Mouse (Mus musculus): ENCODE data around the gene Lmbr1l. TPM values are rescaled to one million over a fixed set of nuclear protein-coding genes. Genes with fewer than 3 reads are reported as not detected.
A peak's percentile ranks its signal among the peaks of the same experiment; 100 is the strongest.
"Not testable (repeated sequence)": the region's sequence is repeated elsewhere in the genome, so short reads cannot be mapped to it uniquely, and the experiment has no call there.

Gene Lmbr1l
- polyA plus RNA-seq, 1 experiment from 2014 or later, result 24.7 TPM

DNA sequence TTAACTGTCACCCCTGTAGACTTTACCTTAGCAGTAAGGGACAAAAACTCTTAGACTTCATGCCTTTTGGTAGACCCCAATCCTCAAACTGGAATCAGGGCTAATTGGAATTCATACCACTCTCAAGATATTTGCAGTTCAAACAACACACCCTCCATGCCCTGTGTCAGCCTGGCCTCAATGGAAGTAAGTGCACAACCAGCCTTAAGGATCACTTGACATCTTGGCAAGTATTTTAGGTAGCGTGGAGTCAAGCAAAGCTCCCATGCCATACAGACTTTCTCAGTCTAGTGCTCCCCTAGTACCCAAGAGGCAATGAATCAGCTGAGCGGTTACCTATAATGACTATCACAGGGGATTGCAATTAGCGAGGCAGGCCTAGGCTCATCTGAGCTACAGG, 13.0 kb upstream of the Lmbr1l start:
- H3K27me3 ChIP-seq (ENCODE audit: low read depth, poor library complexity, severe bottlenecking), result no peaks in the 10 kb centered on the region
- 0 out of 2 replicates have a peak overlapping the region, but pooled peaks have one; percentile 16 for H3K4me3 ChIP-seq
- peaks cover 35% of the 10 kb centered on the region for H3K4me1 ChIP-seq
- 81% methylated on average over 3 of the region's 3 CpGs for WGBS
- no peaks in the 10 kb centered on the region for H3K9me3 ChIP-seq (replicated peaks)
- H3K27ac ChIP-seq (replicated peaks), result no peak overlapping the region
- no peak for DNase-seq (ENCODE audit: low spot score)
- H3K36me3 ChIP-seq, result peaks cover 28% of the 10 kb centered on the region

GRCm38 (mm10) chr15:98930017-98930734, 12.1 kb upstream of the Lmbr1l start:
- H3K27me3 ChIP-seq (ENCODE audit: low read depth, poor library complexity, severe bottlenecking), result no peaks in the 10 kb centered on the region
- peaks cover 26% of the 10 kb centered on the region for H3K4me1 ChIP-seq
- WGBS, result 66% methylated on average over 8 of the region's 8 CpGs
- DNase-seq (ENCODE audit: low spot score), result no peak
- no peak overlapping the region for H3K4me3 ChIP-seq
- H3K27ac ChIP-seq (replicated peaks), result no peak overlapping the region
- H3K36me3 ChIP-seq, result peaks cover 29% of the 10 kb centered on the region
- no peaks in the 10 kb centered on the region for H3K9me3 ChIP-seq (replicated peaks)

- DNase-seq (ENCODE audit: low spot score), result peak; percentile 69
- WGBS, result 19% methylated on average over 13 of the region's 13 CpGs
- Histone ChIP-seq H3K4me3 (peak overlapping the region; percentile 20; the same call in 1 of the 2 replicates), H3K4me1 (peaks cover 22% of the 10 kb centered on the region), H3K27ac (replicated peaks) (no peak overlapping the region), H3K9me3 (replicated peaks) (no peaks in the 10 kb centered on the region), H3K27me3 (ENCODE audit: low read depth, poor library complexity, severe bottlenecking) (no peaks in the 10 kb centered on the region), H3K36me3 (peaks cover 29% of the 10 kb centered on the region)
Measured at GRCm38 (mm10) chr15:98928598-98929240, 10.7 kb upstream of the Lmbr1l start.

DNA sequence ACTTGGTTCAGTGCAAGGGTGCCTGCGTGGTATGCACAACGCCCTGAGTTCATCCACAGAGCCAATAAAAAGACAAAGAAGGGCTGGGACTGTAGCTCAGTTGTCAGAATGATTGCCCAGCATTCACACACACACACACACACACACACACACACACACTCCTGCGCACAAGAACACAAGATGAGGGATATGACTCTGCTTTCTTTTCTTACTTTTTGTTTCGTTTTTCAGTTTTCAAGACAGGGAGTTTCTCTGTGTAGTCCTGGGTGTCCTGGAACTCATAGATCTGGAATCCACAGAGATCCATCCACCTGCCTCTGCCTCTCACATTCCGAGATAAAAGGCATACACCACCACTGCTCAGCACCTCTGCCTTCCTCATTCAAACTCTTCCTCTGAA, 9.5 kb upstream of the Lmbr1l start:
- no peak overlapping the region for H3K4me3 ChIP-seq
- no peaks in the 10 kb centered on the region for H3K9me3 ChIP-seq (replicated peaks)
- DNase-seq (ENCODE audit: low spot score), result no peak
- 87% methylated on average over 5 of the region's 5 CpGs for WGBS
- peaks cover 23% of the 10 kb centered on the region for H3K36me3 ChIP-seq
- no peaks in the 10 kb centered on the region for H3K27me3 ChIP-seq (ENCODE audit: low read depth, poor library complexity, severe bottlenecking)
- peaks cover 16% of the 10 kb centered on the region for H3K4me1 ChIP-seq
- no peak overlapping the region for H3K27ac ChIP-seq (replicated peaks)

GRCm38 (mm10) chr15:98924682-98925081, 6.7 kb upstream of the Lmbr1l start:
- 83% methylated on average over 3 of the region's 3 CpGs for WGBS
- H3K27ac ChIP-seq (replicated peaks), result no peak overlapping the region
- peaks cover 12% of the 10 kb centered on the region for H3K4me1 ChIP-seq
- H3K9me3 ChIP-seq (replicated peaks), result no peaks in the 10 kb centered on the region
- no peak overlapping the region for H3K4me3 ChIP-seq
- no peak for DNase-seq (ENCODE audit: low spot score)
- no peaks in the 10 kb centered on the region for H3K27me3 ChIP-seq (ENCODE audit: low read depth, poor library complexity, severe bottlenecking)
- H3K36me3 ChIP-seq, result peaks cover 4% of the 10 kb centered on the region; the same call in 1 of the 2 replicates

DNA sequence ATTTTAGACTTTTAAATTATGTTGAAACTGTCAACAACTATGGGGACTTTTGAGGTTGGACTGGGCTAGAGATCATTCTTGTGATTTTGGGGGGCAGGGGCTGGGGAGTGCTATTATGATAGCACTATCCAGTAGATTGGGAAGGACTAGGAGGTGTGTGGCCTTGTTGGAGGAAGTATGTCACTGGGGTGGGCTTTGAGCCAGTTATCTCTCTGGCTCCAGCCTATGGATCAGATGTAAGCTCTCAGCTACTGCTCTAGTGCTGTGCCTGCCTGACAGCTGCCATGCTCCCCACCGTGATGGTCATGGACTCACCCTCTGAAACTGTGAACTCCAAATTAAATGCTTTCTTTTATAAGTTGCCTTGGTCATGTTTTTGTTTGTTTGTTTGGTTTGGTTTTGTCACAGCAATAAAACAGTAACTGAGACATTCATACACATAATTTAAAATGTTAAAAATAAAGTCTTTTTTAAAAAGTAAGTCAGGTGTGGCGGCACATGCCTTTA, 5.1 kb upstream of the Lmbr1l start:
- Histone ChIP-seq H3K4me1 (peaks cover 6% of the 10 kb centered on the region), H3K36me3 (peaks cover 4% of the 10 kb centered on the region; the same call in 1 of the 2 replicates), H3K9me3 (replicated peaks) (no peaks in the 10 kb centered on the region), H3K4me3 (no peak overlapping the region), H3K27ac (replicated peaks) (no peak overlapping the region), H3K27me3 (ENCODE audit: low read depth, poor library complexity, severe bottlenecking) (no peaks in the 10 kb centered on the region)
- DNase-seq (ENCODE audit: low spot score), result no peak
- 82% methylated on average over 2 of the region's 2 CpGs for WGBS

DNA sequence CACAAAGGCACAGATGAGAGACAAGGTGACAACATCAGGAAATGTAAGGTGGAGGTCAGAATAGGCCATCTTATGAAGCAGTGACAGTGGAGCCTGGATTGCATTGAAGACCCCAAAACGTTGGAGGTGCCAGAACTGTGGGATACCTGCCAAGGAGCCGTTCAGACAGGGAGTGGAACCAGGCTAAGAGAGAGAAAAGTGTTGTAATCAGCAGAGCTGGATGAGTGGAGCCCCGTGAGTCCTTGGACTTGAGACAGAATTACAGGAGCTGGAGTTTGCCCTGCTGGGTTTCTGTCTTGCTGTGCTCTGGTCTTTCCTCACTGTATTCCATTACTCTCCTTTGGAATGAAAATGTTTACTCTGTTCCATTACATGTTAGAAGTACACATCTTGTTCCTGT, 4.5 kb upstream of the Lmbr1l start:
- peaks cover 4% of the 10 kb centered on the region; the same call in 1 of the 2 replicates for H3K36me3 ChIP-seq
- no peaks in the 10 kb centered on the region for H3K9me3 ChIP-seq (replicated peaks)
- H3K4me1 ChIP-seq, result peaks cover 6% of the 10 kb centered on the region
- H3K27ac ChIP-seq (replicated peaks), result no peak overlapping the region
- no peaks in the 10 kb centered on the region for H3K27me3 ChIP-seq (ENCODE audit: low read depth, poor library complexity, severe bottlenecking)
- WGBS, result 66% methylated on average over 3 of the region's 3 CpGs
- H3K4me3 ChIP-seq, result no peak overlapping the region
- no peak for DNase-seq (ENCODE audit: low spot score)

DNA sequence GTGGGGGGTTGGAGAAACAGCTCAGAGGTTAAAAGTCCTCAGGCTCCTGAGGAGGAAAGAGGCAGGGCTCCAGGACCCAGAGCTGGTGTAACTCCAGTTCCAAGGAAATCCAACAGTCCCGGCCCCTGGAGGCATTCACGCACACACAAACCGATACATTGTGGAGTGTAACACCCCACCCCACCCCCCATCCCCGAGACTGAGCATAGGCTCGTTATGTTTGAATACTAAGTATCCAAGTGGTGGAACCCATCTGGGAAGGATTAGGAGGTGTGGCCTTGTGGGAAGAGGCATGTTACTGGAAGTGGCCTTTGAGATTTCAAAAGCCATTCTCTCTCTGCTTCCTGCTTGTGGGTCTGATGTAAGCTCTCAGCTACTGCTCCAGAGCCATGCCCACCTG, 3.5 kb upstream of the Lmbr1l start:
- Histone ChIP-seq H3K4me3 (no peak overlapping the region), H3K4me1 (peaks cover 14% of the 10 kb centered on the region), H3K36me3 (peaks cover 4% of the 10 kb centered on the region; the same call in 1 of the 2 replicates), H3K27me3 (ENCODE audit: low read depth, poor library complexity, severe bottlenecking) (no peaks in the 10 kb centered on the region), H3K27ac (replicated peaks) (no peak overlapping the region), H3K9me3 (replicated peaks) (no peaks in the 10 kb centered on the region)
- DNase-seq (ENCODE audit: low spot score), result no peak
- WGBS, result 84% methylated on average over 5 of the region's 5 CpGs

DNA sequence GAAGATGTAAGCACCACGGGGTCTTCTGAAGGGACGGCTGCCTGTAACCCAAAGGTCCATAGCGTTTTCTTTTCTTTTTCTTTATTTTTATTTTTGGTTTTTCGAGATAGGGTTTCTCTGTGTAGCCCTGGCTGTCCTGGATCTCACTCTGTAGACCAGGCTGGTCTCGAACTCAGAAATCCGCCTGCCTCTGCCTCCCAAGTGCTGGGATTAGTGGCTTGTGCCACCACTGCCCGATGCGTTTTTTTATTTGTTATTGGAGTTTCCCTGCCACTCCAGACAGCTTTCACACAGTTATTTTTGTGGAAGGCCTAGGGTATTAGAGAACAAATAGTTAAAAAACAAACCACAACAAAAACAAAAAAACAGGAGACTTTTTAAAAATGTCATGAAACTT, 466 bp upstream of the Lmbr1l start:
- Histone ChIP-seq H3K27ac (replicated peaks) (peak overlapping the region; percentile 97), H3K36me3 (peaks cover 21% of the 10 kb centered on the region), H3K4me1 (peaks cover 28% of the 10 kb centered on the region), H3K4me3 (peak overlapping the region; percentile 96)
- not testable (repeated sequence) for DNase-seq (ENCODE audit: low spot score); H3K9me3 ChIP-seq (replicated peaks); H3K27me3 ChIP-seq (ENCODE audit: low read depth, poor library complexity, severe bottlenecking)
- WGBS, result 26% methylated on average over 8 of the region's 8 CpGs

- peak; percentile 34 for DNase-seq (ENCODE audit: low spot score)
- Histone ChIP-seq H3K4me3 (peak overlapping the region; percentile 96), H3K27ac (replicated peaks) (peak overlapping the region; percentile 97), H3K27me3 (ENCODE audit: low read depth, poor library complexity, severe bottlenecking) (no peaks in the 10 kb centered on the region), H3K36me3 (peaks cover 35% of the 10 kb centered on the region), H3K4me1 (peaks cover 28% of the 10 kb centered on the region), H3K9me3 (replicated peaks) (no peaks in the 10 kb centered on the region)
- WGBS, result under 1% methylated on average over 14 of the region's 14 CpGs
Measured at GRCm38 (mm10) chr15:98917091-98917490, 940 bp downstream of the Lmbr1l start.

DNA sequence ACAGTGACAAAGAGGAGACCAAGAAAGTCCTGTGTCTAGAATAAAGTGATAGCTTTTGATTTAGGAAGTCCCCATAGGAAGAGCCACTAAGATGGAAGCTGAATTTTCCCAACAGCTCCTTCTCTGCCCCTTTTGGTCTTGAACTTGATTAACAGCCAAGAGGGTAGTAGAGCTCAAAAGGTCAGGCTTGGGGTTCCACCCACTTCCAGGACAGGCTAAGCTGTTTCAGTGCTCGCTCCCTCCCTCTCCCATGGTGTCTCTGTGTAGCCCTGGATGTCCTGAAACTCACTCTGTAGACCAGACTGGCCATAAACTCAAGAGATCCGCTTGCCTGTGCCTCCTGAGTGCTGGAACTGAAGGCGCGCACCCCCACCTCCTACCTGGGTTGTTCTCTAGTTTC, 2.0 kb downstream of the Lmbr1l start:
- no peak for DNase-seq (ENCODE audit: low spot score)
- peak overlapping the region; percentile 96 for H3K4me3 ChIP-seq
- WGBS, result 91% methylated on average over 4 of the region's 4 CpGs
- peaks cover 46% of the 10 kb centered on the region for H3K36me3 ChIP-seq
- peak overlapping the region; percentile 97; the same call in 1 of the 2 replicates for H3K27ac ChIP-seq (replicated peaks)
- H3K9me3 ChIP-seq (replicated peaks), result no peaks in the 10 kb centered on the region
- no peaks in the 10 kb centered on the region for H3K27me3 ChIP-seq (ENCODE audit: low read depth, poor library complexity, severe bottlenecking)
- peaks cover 31% of the 10 kb centered on the region for H3K4me1 ChIP-seq

DNA sequence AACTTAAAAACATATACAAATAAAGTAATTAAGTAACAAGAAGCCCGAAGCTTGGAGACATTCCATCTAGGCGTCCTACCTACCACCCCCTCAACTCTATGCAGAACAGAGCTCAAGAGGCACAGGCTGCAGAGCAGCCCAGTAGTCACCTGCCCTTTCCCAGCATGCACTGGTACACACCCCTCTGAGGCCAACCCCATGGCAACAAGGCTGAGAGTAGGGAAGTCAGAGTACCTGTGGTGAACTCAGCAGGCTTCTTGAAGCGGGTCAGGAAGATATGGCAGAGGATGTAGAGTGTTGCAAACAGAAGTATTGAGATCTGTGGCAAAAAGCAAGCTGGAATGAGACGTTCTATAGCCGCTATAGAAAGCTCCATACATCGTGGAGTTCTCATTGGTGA, 3.1 kb downstream of the Lmbr1l start:
- Histone ChIP-seq H3K27ac (replicated peaks) (no peak overlapping the region), H3K4me3 (no peak overlapping the region), H3K27me3 (ENCODE audit: low read depth, poor library complexity, severe bottlenecking) (no peaks in the 10 kb centered on the region), H3K4me1 (peaks cover 31% of the 10 kb centered on the region), H3K9me3 (replicated peaks) (no peaks in the 10 kb centered on the region), H3K36me3 (peaks cover 57% of the 10 kb centered on the region)
- no peak for DNase-seq (ENCODE audit: low spot score)
- WGBS, result 92% methylated on average over 6 of the region's 6 CpGs

DNA sequence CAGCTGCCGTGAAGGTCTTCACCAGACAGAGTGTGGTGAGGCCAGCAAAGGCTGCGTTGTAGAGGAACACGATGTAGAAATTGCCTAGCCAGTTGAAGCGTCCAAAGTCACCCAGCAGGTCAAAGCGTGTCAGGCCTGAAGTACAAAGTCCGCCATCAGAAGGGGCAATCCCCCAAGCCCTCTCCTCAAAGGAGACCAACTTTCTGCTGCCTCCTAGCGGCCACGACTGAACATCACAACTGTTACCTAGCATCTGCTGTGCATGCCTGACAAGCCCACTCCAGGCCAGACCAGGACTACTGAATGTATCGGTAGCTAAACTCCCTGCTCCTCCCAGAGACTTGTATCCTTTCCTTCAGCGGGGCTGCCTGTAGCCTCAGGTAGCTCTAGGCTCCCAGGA, 13.3 kb downstream of the Lmbr1l start:
- no peak overlapping the region; the same call in 1 of the 2 replicates for H3K27ac ChIP-seq (replicated peaks)
- WGBS, result 32% methylated on average over 10 of the region's 10 CpGs
- H3K36me3 ChIP-seq, result peaks cover 66% of the 10 kb centered on the region

More for the DNA sequence above, 13.3 kb downstream of the Lmbr1l start:
- Histone ChIP-seq H3K4me1 (peaks cover 5% of the 10 kb centered on the region; the same call in 1 of the 2 replicates), H3K27me3 (ENCODE audit: low read depth, poor library complexity, severe bottlenecking) (peaks cover 14% of the 10 kb centered on the region), H3K4me3 (no peak overlapping the region), H3K9me3 (replicated peaks) (no peaks in the 10 kb centered on the region)
- DNase-seq (ENCODE audit: low spot score), result peak; percentile 77
